Mouse (Mus musculus) G1E (cell line): ENCODE measurements around the gene Krtcap3. TPM values are rescaled to one million over a fixed set of nuclear protein-coding genes. Genes with fewer than 3 reads are reported as not detected.
"Not testable (repeated sequence)": the region's sequence is repeated elsewhere in the genome, so short reads cannot be mapped to it uniquely, and the experiment has no call there.

Experiments used
- ATAC-seq: 2 replicates; pipeline ENCODE4 v1.8.0; 2016; ENCODE audit warnings: mild to moderate bottlenecking; ENCODE audit not compliant: insufficient number of reproducible peaks, poor library complexity, low FRiP score, severe bottlenecking; ENCODE audit errors: extremely low read depth
- DNase-seq: peaks from one replicate; pipeline ENCODE4 v3.0.0; 2012; ENCODE audit warnings: low spot score
- H3K27me3 ChIP-seq: 2 replicates; pipeline ENCODE4 v1.6.1; 2012; ENCODE audit warnings: mild to moderate bottlenecking, low read length, inconsistent platforms; ENCODE audit not compliant: insufficient read depth
- H3K36me3 ChIP-seq: replicated peaks from 2 replicates; pipeline ENCODE3; 2012; ENCODE audit warnings: mild to moderate bottlenecking, inconsistent platforms
- H3K4me1 ChIP-seq: 2 replicates; pipeline ENCODE4 v1.6.1; 2012; ENCODE audit warnings: low read depth, low read length, inconsistent platforms, mixed read lengths; ENCODE audit not compliant: insufficient read depth
- H3K4me3 ChIP-seq: 2 replicates; pipeline ENCODE4 v1.5.1; 2012; ENCODE audit warnings: low read depth, mild to moderate bottlenecking, inconsistent platforms, low read length, moderate library complexity, mixed read lengths
- H3K9me3 ChIP-seq: replicated peaks from 2 replicates; pipeline ENCODE4 v1.6.1; 2012; ENCODE audit warnings: inconsistent platforms
- CTCF ChIP-seq: IDR thresholded peaks from 2 replicates; pipeline ENCODE4 v1.5.1; 2012; ENCODE audit warnings: low read depth, low read length, inconsistent platforms, mixed read lengths
- GATA1 ChIP-seq: IDR thresholded peaks from 2 replicates; pipeline ENCODE4 v1.6.1; 2012; ENCODE audit warnings: borderline replicate concordance, low read length, inconsistent platforms, mixed read lengths
- GATA2 ChIP-seq: IDR thresholded peaks from 2 replicates; pipeline ENCODE4 v1.6.1; 2012; ENCODE audit warnings: low read depth, low read length, inconsistent platforms, borderline replicate concordance
- POLR2AphosphoS5 ChIP-seq: IDR thresholded peaks from 2 replicates; pipeline ENCODE4 v1.6.1; 2012; ENCODE audit warnings: low read depth, low read length, inconsistent platforms; ENCODE audit not compliant: insufficient replicate concordance
- TAL1 ChIP-seq: conservative IDR thresholded peaks from 2 replicates; pipeline ENCODE4 v1.6.1; 2012; ENCODE audit warnings: low read depth, low read length, inconsistent platforms, mixed read lengths
- polyA plus RNA-seq: library from polyadenylated mRNA; stranded (reverse); fragments of >175 nt; gene quantifications from 2 replicates; pipeline ENCODE4 v1.2.3, GENCODE M21; 2012
- total RNA-seq, 2 experiments: library from RNA; stranded (forward) in 1 of 2; stranded (reverse) in 1 of 2; fragments of 200-1000 nt in 1 of 2; fragments of >200 nt in 1 of 2; fragmentation: Nextera tagmentation in 1 of 2; gene quantifications; 2 replicates each; pipeline ENCODE4 v1.2.3; 2014 to 2017

Gene Krtcap3
- total RNA-seq (2014; fragmentation: Nextera tagmentation), result 3.8 and 8.8 TPM in 2 replicates
- total RNA-seq (2017), result 6.4 and 10.5 TPM in 2 replicates
- 9.4 and 11.8 TPM in 2 replicates for polyA plus RNA-seq

- peak; percentile 49 for DNase-seq
- H3K36me3 ChIP-seq, result peaks cover 93% of the 10 kb centered on the region
- no peaks in the 10 kb centered on the region for H3K9me3 ChIP-seq
- peaks cover 43% of the 10 kb centered on the region for H3K4me1 ChIP-seq
- peak within 1 kb of the TSS; percentile 77 for H3K4me3 ChIP-seq
- no peaks in the 10 kb centered on the region for H3K27me3 ChIP-seq
- ATAC-seq, result peak; percentile 41
- TF ChIP-seq POLR2AphosphoS5 (no peak), CTCF (no peak), TAL1 (no peak), GATA1 (no peak), GATA2 (no peak)
Measured at GRCm38 (mm10) chr5:31251541-31252101, at the start of gene Krtcap3. Krtcap3 (plus strand) TSS chr5:31251691.

DNA sequence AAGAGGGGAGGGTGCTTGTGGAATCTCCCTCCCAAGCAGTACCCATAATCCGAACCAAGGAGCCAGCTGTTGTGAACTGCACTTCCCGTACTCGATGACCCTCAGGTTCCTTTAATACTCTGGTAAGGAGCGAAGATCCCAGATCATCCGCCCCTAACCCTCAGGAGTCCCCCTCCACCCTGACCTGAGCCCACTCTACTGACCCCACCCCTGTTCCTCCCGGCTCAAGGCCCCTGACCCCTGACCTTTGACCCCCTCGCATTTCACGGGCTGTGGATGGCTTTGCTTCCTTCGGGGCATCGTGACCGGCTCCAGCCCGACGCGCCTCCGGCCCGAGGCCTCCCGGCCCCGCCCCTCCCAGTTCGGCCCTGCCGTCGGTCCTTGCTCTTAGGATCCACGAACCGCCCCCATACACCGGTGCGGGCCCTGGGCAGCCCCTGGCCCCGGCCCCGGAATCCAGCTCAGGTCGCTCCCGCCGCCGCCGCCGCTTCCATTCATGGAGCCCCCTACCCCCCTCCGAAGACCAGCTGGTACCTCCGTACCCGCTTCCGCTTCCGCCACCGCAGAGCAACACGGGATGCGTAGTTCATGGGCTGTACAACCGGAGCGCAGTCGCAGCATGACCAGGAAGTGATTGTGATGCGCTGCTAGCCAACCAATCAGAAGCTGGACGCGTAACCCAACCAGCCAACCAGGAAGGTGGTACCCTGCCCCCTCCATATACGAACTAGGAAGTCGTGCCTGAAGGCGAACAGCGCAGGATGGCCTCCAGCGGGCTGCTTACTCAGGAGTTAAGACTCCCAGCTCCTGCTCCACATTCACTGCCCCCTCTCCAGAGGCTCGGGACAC is 49.5 kb upstream of the Krtcap3 start, which contains the start of gene Zfp513:
TSS of gene Zfp513 (minus strand) at position 562 of the 849 bp plus-strand sequence.
- DNase-seq (peak; percentile 96), ATAC-seq (peak; percentile 98)
- TF ChIP-seq POLR2AphosphoS5, result peak; percentile 87; the same call in 1 of the 2 replicates
- no peak for TF ChIP-seq GATA2
- Histone ChIP-seq H3K4me3 (peak within 1 kb of the TSS; percentile 84), H3K9me3 (no peaks in the 10 kb centered on the region), H3K36me3 (peaks cover 90% of the 10 kb centered on the region), H3K27me3 (no peaks in the 10 kb centered on the region), H3K4me1 (peaks cover 66% of the 10 kb centered on the region)

DNA sequence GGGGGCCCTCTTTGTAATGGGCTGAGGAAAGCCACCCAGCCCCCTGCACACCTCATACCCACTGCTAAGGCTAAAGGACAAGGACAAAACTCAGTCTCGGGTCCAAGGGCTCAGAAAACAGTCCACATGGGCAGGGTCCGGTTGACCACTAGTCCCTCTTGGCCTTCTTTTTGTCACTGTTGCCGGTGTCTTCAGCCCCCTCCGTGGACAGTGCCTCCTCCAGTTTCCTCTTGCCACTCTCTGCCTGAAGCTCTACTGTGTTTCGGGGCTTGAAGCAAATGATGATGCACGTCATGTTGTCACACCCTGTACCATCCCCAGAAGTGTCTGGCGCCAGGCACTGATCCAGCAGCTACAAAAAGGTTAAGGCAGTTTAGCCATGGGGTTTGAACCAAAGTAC is 48.6 kb upstream of the Krtcap3 start:
- DNase-seq, result no peak
- H3K4me3 ChIP-seq, result peak overlapping the region; percentile 84
- H3K27me3 ChIP-seq, result no peaks in the 10 kb centered on the region
- ATAC-seq, result no peak
- TF ChIP-seq GATA1 (no peak), TAL1 (no peak), POLR2AphosphoS5 (no peak), CTCF (no peak), GATA2 (no peak)
- no peaks in the 10 kb centered on the region for H3K9me3 ChIP-seq
- peaks cover 60% of the 10 kb centered on the region for H3K4me1 ChIP-seq
- peaks cover 90% of the 10 kb centered on the region for H3K36me3 ChIP-seq

DNA sequence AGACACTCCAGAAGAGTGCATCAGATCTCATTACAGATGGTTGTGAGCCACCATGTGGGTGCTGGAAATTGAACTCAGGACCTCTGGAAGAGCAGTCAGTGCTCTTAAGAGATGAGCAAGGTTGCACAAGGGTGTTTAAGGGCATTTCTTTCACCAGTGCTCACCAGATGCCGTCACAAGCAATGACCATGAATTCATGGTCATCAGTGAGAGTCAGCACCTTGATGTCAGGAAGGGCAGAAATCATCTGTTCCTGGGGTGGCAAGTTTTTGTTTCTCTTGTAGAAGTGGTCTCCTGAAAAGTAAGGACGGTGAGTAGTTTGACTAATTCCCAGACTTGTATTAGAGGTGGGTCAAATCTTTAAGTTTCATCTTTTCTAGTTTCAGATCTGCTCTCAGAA is 47.6 kb upstream of the Krtcap3 start:
- TF ChIP-seq CTCF, result no peak
- no peak for TF ChIP-seq TAL1
- TF ChIP-seq GATA2, result no peak
- TF ChIP-seq POLR2AphosphoS5, result no peak
- TF ChIP-seq GATA1, result no peak
- DNase-seq (no peak), ATAC-seq (no peak)
- H3K36me3 ChIP-seq, result peaks cover 90% of the 10 kb centered on the region
- H3K4me1 ChIP-seq, result peaks cover 57% of the 10 kb centered on the region
- no peak overlapping the region for H3K4me3 ChIP-seq
- H3K9me3 ChIP-seq, result no peaks in the 10 kb centered on the region
- H3K27me3 ChIP-seq, result no peaks in the 10 kb centered on the region

DNA sequence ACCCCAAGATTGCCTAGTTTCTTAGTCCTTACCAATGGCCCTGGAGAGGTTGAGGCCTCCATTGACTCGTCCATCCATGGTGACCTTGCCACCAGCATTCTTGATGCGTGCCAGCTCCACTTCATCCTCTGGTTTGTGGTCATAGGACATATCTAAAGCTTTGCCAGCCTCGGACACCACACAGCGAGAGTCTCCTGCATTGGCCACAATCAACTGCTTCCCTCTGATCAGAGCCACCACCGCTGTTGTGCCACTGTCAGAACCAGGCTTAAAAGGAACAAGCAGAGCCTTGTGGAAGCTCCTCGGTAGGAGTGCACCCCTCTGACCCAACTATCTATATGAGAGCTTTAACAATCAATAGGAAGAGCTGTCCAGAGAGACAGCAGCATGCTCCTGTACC is 47.1 kb upstream of the Krtcap3 start:
- ATAC-seq (no peak), DNase-seq (no peak)
- H3K4me1 ChIP-seq, result peaks cover 52% of the 10 kb centered on the region
- H3K27me3 ChIP-seq, result no peaks in the 10 kb centered on the region
- TF ChIP-seq POLR2AphosphoS5 (no peak), CTCF (no peak), GATA2 (no peak), TAL1 (no peak), GATA1 (no peak)
- no peaks in the 10 kb centered on the region for H3K9me3 ChIP-seq
- peaks cover 88% of the 10 kb centered on the region for H3K36me3 ChIP-seq
- H3K4me3 ChIP-seq, result no peak overlapping the region

GRCm38 (mm10) chr5:31216554-31216953 is 34.9 kb upstream of the Krtcap3 start:
- not testable (repeated sequence) for H3K27me3 ChIP-seq, DNase-seq, ATAC-seq, H3K9me3 ChIP-seq, H3K4me3 ChIP-seq
- H3K36me3 ChIP-seq, result peaks cover 40% of the 10 kb centered on the region
- peaks cover 46% of the 10 kb centered on the region for H3K4me1 ChIP-seq
